Mouse (Mus musculus) spleen, adult 2 months (tissue): Measurements from ENCODE around the gene Tufm. TPM values are rescaled to one million over a fixed set of nuclear protein-coding genes. Genes with fewer than 3 reads are reported as not detected.

ENCODE experiments used
- DNase-seq, 2 experiments: peaks; one replicate each; pipeline versions ENCODE4 v3.0.0 to v3.0.0-alpha.2; 2012 to 2021; ENCODE audit warnings: low spot score in 2 of 2, low read depth in 1 of 2
- H3K27ac ChIP-seq: fragments of 200-500 bp; 2 replicates; pipeline ENCODE4 v1.5.1; 2012; ENCODE audit warnings: low read length, inconsistent platforms; ENCODE audit not compliant: insufficient read depth
- H3K27me3 ChIP-seq: fragments of 200-500 bp; 2 replicates; pipeline ENCODE4 v1.6.1; 2012; ENCODE audit warnings: mild to moderate bottlenecking, moderate library complexity, low read length, inconsistent platforms; ENCODE audit not compliant: control insufficient read depth, insufficient read depth
- H3K36me3 ChIP-seq: fragments of 200-500 bp; 2 replicates; pipeline ENCODE4 v1.6.1; 2012; ENCODE audit warnings: mild to moderate bottlenecking, low read length, inconsistent platforms; ENCODE audit not compliant: control insufficient read depth, insufficient read depth
- H3K4me1 ChIP-seq: fragments of 200-500 bp; 2 replicates; pipeline ENCODE4 v1.6.1; 2011; ENCODE audit warnings: inconsistent platforms; ENCODE audit not compliant: control insufficient read depth, insufficient read depth, insufficient read length
- H3K4me3 ChIP-seq: fragments of 200-500 bp; 2 replicates; pipeline ENCODE4 v1.5.1; 2011; ENCODE audit warnings: mild to moderate bottlenecking, inconsistent platforms; ENCODE audit not compliant: insufficient read depth, insufficient read length; ENCODE audit errors: extremely low read depth
- CTCF ChIP-seq: fragments of 200-500 bp; IDR thresholded peaks from 2 replicates; pipeline ENCODE4 v1.5.1; 2011; ENCODE audit warnings: mild to moderate bottlenecking, inconsistent platforms; ENCODE audit not compliant: insufficient read depth, insufficient read length, insufficient replicate concordance; ENCODE audit errors: extremely low read depth
- POLR2A ChIP-seq: fragments of 200-500 bp; IDR thresholded peaks from 2 replicates; pipeline ENCODE4 v1.6.1; 2011; ENCODE audit warnings: low read depth, low read length, inconsistent platforms
- WGBS: fragments of 180-500 bp; shearing (Covaris S2); methylation state at CpG from one replicate; pipeline ENCODE4 v1.1.7; 2018; 5-methylcytosine and 5-hydroxymethylcytosine counted together
- polyA plus RNA-seq: library from polyadenylated mRNA; depleted of rRNA; stranded (reverse); fragments of >200 nt; gene quantifications from 2 replicates; pipeline ENCODE4 v1.2.3, GENCODE M21; 2012

The Tufm gene
- polyA plus RNA-seq, 1 experiment, result 51.8 TPM

DNA sequence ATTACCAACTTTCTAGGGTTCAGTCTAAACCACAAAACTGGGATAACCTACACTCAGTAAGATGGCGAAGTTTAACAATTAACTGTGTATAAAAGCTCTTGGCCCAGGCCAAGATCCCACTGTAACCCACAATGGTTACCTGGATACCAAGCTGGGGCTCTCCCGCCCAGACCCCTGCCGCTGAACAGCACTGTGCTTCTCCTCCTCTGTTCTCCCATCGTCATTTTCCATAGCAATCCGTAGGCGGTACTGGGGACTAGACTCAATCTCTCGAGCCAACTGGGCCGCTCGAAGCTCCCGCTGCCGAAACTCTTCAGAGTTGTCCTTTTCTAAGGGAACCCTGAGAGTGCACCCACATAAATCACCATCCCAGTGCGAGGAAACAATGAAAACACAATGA lies 10.8 kb downstream of the Tufm start:
- Histone ChIP-seq H3K4me1 (no peaks in the 10 kb centered on the region), H3K36me3 (peaks cover 66% of the 10 kb centered on the region), H3K27ac (no peak overlapping the region), H3K27me3 (no peaks in the 10 kb centered on the region), H3K4me3 (no peak overlapping the region)
- 96% methylated on average over 12 of the region's 12 CpGs for WGBS
- TF ChIP-seq POLR2A (no peak), CTCF (no peak)
- no peak for DNase-seq

DNA sequence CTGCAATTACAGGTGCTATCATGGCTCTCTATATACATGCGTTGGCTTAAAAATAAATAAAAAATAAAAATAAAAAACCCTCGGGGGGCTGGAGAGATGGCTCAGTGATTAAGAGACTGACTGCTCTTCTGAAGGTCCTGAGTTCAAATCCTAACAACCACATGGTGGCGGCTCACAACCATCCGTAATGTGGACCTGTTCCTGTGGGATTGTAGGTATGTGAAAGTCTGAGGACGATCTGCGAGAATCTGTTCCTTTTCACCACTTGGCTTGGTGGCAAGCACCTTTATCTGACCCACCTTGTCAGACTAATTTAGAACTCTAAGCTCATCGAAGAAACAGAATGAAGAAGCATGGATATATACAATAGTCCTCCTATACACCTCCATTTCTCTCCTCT lies 12.3 kb downstream of the Tufm start:
- no peaks in the 10 kb centered on the region for H3K4me1 ChIP-seq
- no peak overlapping the region for H3K27ac ChIP-seq
- H3K4me3 ChIP-seq, result no peak overlapping the region
- no peaks in the 10 kb centered on the region for H3K27me3 ChIP-seq
- H3K36me3 ChIP-seq, result peaks cover 52% of the 10 kb centered on the region
- DNase-seq, result no peak
- TF ChIP-seq CTCF (no peak), POLR2A (no peak)
- 95% methylated on average over 7 of the region's 7 CpGs for whole genome bisulfite sequencing

DNA sequence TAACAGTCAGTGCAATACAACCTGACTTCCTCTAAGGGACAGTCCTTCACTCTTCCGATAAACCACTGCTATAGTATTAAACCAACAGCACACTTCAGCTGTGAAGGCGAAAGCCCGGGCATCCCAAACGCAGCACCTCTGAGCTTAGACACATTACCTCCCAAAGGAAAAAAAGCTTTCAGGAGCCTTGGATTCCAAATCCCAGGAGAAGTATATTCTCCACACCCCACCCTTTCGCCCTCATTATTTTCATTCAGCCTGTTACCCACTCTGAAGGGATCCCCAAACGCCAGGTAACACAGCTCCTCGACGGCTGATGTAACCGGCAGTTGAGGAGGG lies 14.5 kb downstream of the Tufm start:
- 3% methylated on average over 9 of the region's 9 CpGs for WGBS
- H3K36me3 ChIP-seq, result peaks cover 33% of the 10 kb centered on the region
- TF ChIP-seq POLR2A (no peak), CTCF (no peak)
- peak overlapping the region; percentile 99 for H3K4me3 ChIP-seq
- H3K27ac ChIP-seq, result peak overlapping the region; percentile 96
- no peaks in the 10 kb centered on the region for H3K4me1 ChIP-seq
- no peaks in the 10 kb centered on the region for H3K27me3 ChIP-seq
- DNase-seq, result no peak

DNA sequence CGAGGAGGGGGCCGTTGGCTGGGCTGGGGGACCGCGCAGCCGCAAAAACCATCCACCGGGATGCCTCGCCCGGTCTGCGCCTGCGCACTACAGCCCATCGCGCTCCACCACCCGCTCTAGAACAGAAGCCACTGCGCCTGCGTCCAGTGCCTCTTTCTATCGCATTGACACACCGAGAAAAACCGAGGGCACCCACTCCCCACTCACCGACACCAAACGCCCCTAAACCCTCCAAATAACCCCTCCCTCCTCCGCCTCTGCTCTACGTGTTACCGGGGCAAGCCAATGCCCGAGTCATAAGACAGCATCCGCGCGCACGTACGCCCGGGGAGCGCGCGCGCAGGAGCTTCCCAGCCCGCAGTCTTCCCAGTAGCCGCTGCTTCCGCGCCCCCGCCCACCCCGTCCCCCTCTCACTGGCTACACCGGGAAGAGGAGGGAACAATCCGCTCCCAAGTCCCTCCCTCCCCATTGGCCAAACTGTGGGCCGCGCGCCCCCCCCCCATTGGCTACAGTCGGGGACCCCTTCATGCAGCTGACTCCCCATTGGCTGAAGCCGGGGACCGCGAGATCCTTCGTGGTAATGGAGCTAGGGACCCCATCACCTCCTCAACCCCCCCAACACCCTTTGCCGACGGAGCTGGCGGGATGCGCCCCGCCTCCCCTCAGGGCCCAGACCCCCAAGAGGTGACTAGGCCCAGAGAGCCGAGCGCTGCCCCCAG lies 15.0 kb downstream of the Tufm start:
- under 1% methylated on average over 54 of the region's 57 CpGs for WGBS
- TF ChIP-seq CTCF (no peak), POLR2A (peak; percentile 26)
- DNase-seq, result peak; percentile 65 to 86

DNA sequence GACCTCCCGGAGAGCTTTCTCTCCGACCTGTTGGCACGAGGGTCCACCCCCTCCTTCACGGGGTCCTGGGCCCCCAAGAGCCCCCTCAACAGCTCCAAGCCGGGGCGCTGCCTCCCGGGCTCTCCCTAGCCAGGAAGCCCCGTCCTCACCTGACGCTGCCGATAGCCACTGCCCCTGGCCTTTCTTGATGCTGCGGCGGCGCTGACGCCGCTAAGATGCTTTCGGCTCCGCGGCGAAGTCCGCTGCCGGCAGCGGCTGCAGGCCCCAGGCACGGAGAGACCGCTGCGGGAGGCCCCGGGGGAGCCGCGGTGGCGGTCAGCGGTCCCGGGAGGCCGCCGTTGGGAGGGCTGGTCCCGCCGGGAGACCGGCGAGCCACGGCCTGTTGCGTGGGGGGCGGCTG lies 15.6 kb downstream of the Tufm start:
- Histone ChIP-seq H3K36me3 (peaks cover 23% of the 10 kb centered on the region), H3K27me3 (no peaks in the 10 kb centered on the region), H3K4me3 (peak overlapping the region; percentile 99), H3K4me1 (no peaks in the 10 kb centered on the region), H3K27ac (peak overlapping the region; percentile 95)
- no peak for TF ChIP-seq CTCF
- TF ChIP-seq POLR2A, result no peak
- no peak for DNase-seq
- WGBS, result under 1% methylated on average over 40 of the region's 40 CpGs

More for the DNA sequence above, 15.0 kb downstream of the Tufm start:
- peak overlapping the region; percentile 99 for H3K4me3 ChIP-seq
- peak overlapping the region; percentile 96 for H3K27ac ChIP-seq
- H3K27me3 ChIP-seq, result no peaks in the 10 kb centered on the region
- H3K4me1 ChIP-seq, result no peaks in the 10 kb centered on the region
- H3K36me3 ChIP-seq, result peaks cover 29% of the 10 kb centered on the region

DNA sequence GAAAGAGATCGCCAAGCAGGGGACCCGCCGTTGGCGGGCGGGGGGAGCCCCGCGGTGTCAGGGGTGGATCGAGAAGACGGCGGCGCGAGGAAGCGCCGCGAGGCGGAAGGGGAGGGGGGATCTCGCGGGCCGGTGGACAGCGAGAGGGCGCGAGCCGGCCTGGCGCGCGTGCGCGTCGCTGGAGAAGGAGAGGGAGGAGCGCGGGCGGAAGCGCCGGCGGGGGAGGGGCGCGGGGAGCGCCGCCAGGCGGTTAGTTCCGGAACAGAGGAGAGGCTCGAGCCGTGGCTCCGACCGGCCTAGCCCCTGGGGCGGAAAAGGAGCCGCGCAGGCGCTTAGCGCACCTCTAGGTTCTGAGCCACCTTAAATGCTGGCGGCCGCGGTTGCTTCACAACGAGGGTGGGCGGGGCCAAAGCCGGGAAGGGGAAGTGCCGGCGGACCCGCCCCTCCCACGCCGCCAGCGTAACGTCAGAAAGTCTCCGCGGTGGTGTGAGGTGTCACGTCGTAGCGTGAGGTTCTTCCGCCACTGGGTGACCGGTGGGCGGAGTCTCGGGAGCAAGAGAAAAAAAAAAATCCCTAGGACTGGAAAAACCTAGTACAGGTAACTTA lies 16.2 kb downstream of the Tufm start, which contains the start of gene Atxn2l:
Atxn2l (minus strand) TSS at position 165 of the 606 bp plus-strand sequence.
- Histone ChIP-seq H3K36me3 (peaks cover 18% of the 10 kb centered on the region), H3K4me1 (no peaks in the 10 kb centered on the region), H3K27ac (peak within 1 kb of the TSS; percentile 95), H3K4me3 (peak within 1 kb of the TSS; percentile 99), H3K27me3 (no peaks in the 10 kb centered on the region)
- under 1% methylated on average over 53 of the region's 72 CpGs for WGBS
- peak; percentile 97 for DNase-seq
- peak; percentile 55 for TF ChIP-seq CTCF
- TF ChIP-seq POLR2A, result peak; percentile 51; the same call in 1 of the 2 replicates

DNA sequence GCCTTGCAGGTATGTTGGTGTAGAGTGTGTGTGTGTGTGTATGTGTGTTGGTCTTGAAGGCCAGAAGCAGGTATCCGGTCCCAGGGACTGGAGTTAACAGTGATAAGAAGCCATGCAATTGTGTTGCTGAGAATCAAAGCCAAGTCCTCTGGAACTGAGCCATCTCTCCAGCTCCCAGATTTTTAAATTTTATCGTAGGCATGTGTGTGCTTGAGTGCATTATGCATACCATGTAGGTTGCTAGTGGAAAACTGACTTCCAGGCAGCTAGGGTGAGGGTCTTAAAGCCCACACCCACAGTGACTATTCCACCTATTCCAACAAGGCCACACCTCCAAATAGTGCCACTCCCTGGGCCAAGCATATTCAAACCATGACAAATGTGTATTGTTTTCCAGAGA lies 17.8 kb downstream of the Tufm start:
- 83% methylated on average over 2 of the region's 2 CpGs for WGBS
- no peak for DNase-seq

More for the DNA sequence above, 17.8 kb downstream of the Tufm start:
- H3K36me3 ChIP-seq, result peaks cover 11% of the 10 kb centered on the region
- no peaks in the 10 kb centered on the region for H3K27me3 ChIP-seq
- H3K4me1 ChIP-seq, result no peaks in the 10 kb centered on the region
- no peak overlapping the region for H3K4me3 ChIP-seq
- H3K27ac ChIP-seq, result no peak overlapping the region
- TF ChIP-seq POLR2A, result no peak
